Mouse (Mus musculus): Measurements from ENCODE around the gene Cpxm2. TPM values are rescaled to one million over a fixed set of nuclear protein-coding genes. Genes with fewer than 3 reads are reported as not detected.
A peak's percentile ranks its signal among the peaks of the same experiment; 100 is the strongest.

Gene Cpxm2
- polyA plus RNA-seq (2016; fragmentation: Nextera tagmentation; extraction: Ambion mirVana) = 1.2 and 1.4 TPM in 2 replicates

GRCm38 (mm10) chr7:132154368-132154961 lies at the start of gene Cpxm2:
TSS of gene Cpxm2 (minus strand) at chr7:132154739.
- H3K36me3 ChIP-seq = no peaks in the 10 kb centered on the region
- H3K4me3 ChIP-seq = peak within 1 kb of the TSS; percentile 41
- peak within 1 kb of the TSS; percentile 88 for H3K4me2 ChIP-seq (replicated peaks)
- no peaks in the 10 kb centered on the region for H3K9me3 ChIP-seq
- 2% methylated on average over 43 of the region's 43 CpGs for WGBS
- no peak for ATAC-seq (ENCODE audit: low FRiP score, low read depth)
- H3K9ac ChIP-seq = peak within 1 kb of the TSS; percentile 56; the same call in 1 of the 2 replicates
- H3K27ac ChIP-seq = no peak within 1 kb of the TSS
- H3K4me1 ChIP-seq = peaks cover 17% of the 10 kb centered on the region
- peaks cover 20% of the 10 kb centered on the region for H3K27me3 ChIP-seq (replicated peaks)

DNA sequence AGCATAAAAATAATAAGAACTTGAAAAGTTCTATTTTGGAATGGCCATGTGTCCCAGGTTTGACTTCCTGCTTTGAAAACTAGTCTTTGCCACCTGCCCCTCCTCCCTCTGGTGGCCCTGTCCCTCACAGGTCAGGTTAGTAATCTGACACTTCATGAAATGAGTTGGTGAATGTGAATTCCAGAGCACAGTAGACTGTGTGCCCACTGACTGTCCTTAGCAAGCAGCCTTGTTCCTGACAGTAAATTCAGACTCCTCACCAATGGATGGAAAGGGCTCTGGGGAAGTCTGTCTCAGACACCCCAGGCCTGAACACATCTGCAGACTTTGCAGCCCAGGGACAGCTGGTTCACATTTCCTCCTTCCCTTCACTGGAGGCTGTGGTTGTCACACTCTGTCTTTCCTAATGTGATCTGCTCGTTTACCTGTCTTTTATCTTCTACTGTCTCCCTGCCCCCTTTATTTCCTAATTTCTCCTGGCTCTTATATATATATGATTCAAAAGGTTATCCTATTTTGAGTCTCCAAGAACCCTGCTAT lies 49.6 kb upstream of the Cpxm2 start:
- Histone ChIP-seq H3K9ac (no peak overlapping the region), H3K27ac (no peak overlapping the region), H3K9me3 (no peaks in the 10 kb centered on the region), H3K36me3 (no peaks in the 10 kb centered on the region), H3K4me3 (no peak overlapping the region), H3K4me2 (replicated peaks) (no peak overlapping the region), H3K4me1 (no peaks in the 10 kb centered on the region), H3K27me3 (replicated peaks) (no peaks in the 10 kb centered on the region)
- WGBS = 60% methylated on average over 1 of the region's 1 CpGs
- no peak for ATAC-seq (ENCODE audit: low FRiP score, low read depth)

GRCm38 (mm10) chr7:132199686-132200085 lies 45.1 kb upstream of the Cpxm2 start:
- no peaks in the 10 kb centered on the region for H3K36me3 ChIP-seq
- no peaks in the 10 kb centered on the region for H3K27me3 ChIP-seq (replicated peaks)
- no peaks in the 10 kb centered on the region for H3K9me3 ChIP-seq
- H3K27ac ChIP-seq = no peak overlapping the region
- H3K4me1 ChIP-seq = no peaks in the 10 kb centered on the region
- 43% methylated on average over 6 of the region's 6 CpGs for WGBS
- no peak overlapping the region for H3K4me3 ChIP-seq
- no peak overlapping the region for H3K4me2 ChIP-seq (replicated peaks)
- no peak overlapping the region for H3K9ac ChIP-seq
- no peak for ATAC-seq (ENCODE audit: low FRiP score, low read depth)

DNA sequence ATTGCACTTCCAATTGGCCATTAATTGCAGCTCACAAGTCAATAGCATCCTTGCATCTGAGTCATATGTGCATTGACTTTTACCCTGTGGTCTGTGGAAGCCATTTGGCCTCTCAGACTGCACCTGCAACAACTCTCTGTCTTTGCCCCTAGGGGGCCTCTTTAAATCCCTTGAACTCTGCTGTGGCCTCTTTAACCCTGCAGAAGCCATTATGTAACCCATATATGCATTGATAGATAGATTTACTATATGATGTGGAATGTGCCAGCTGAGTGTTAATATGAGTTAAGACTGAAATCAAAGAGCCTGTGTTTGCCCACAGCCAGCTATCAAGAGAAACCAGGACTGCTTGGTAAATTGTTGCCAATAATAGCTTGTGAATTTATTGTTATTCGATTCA lies 44.3 kb upstream of the Cpxm2 start:
- Histone ChIP-seq H3K9me3 (no peaks in the 10 kb centered on the region), H3K4me3 (no peak overlapping the region), H3K36me3 (no peaks in the 10 kb centered on the region), H3K9ac (no peak overlapping the region), H3K27me3 (replicated peaks) (no peaks in the 10 kb centered on the region), H3K4me2 (replicated peaks) (no peak overlapping the region), H3K4me1 (no peaks in the 10 kb centered on the region), H3K27ac (no peak overlapping the region)
- WGBS = 77% methylated on average over 1 of the region's 1 CpGs
- ATAC-seq (ENCODE audit: low FRiP score, low read depth) = no peak

DNA sequence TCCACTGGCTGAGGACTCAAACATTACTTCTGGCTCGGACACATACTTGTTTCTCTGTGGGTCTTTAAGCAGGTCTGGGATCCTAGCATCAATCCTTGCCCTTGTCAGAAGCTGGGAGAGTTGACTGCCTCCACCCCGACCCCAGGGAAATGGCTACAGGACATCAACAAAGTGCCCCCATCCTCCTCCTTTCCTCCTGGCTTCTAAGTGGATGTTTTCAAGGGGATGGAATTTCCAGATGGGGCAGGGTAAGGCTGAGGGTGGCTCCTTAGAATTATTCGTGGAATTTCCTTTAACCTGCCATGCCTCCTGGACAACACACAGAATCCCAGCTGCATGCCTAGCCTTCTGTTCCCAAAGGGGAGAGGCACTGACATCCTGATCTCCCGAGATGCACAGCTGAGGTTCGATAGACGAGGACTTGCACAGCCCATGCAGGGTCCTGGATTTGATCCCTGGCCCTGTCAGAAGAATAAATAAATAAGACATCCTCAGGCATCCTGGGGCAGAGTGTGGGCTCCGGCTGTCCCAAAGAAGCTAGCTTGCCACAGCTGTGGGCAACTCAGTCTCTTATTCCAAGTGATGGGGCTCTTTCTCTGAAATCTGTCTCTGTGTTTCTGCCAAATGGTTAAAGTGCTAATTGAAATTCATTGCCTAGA lies 43.4 kb upstream of the Cpxm2 start:
- Histone ChIP-seq H3K4me1 (no peaks in the 10 kb centered on the region), H3K9ac (no peak overlapping the region), H3K9me3 (no peaks in the 10 kb centered on the region), H3K27me3 (replicated peaks) (no peaks in the 10 kb centered on the region), H3K4me2 (replicated peaks) (no peak overlapping the region), H3K36me3 (no peaks in the 10 kb centered on the region), H3K4me3 (no peak overlapping the region), H3K27ac (no peak overlapping the region)
- ATAC-seq (ENCODE audit: low FRiP score, low read depth) = no peak
- 55% methylated on average over 7 of the region's 7 CpGs for WGBS

DNA sequence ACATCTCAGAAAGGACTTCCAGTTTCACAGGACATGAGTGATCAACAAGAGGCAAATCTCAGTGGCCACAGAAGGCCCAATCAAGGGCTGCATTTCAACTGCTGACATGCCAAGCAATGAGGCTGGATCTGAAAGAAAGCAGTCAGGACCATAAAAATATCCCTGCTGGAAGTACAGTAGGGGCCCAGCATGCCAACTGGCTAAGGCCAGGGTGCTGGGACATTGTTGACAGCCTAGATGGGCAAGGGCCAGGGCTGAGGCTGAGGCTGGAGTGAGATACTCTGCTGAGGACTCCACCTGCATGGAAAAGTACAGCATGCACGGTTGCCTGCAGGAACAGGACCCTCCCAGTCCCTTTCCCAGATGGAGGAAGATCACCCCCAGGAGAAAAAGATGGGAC lies 42.0 kb upstream of the Cpxm2 start:
- no peaks in the 10 kb centered on the region for H3K4me1 ChIP-seq
- H3K9me3 ChIP-seq = no peaks in the 10 kb centered on the region
- no peak overlapping the region for H3K9ac ChIP-seq
- H3K27ac ChIP-seq = no peak overlapping the region
- no peak for ATAC-seq (ENCODE audit: low FRiP score, low read depth)
- no peaks in the 10 kb centered on the region for H3K36me3 ChIP-seq
- H3K4me2 ChIP-seq (replicated peaks) = no peak overlapping the region
- 93% methylated on average over 1 of the region's 1 CpGs for WGBS
- no peak overlapping the region for H3K4me3 ChIP-seq
- no peaks in the 10 kb centered on the region for H3K27me3 ChIP-seq (replicated peaks)

GRCm38 (mm10) chr7:132193606-132194005 lies 39.1 kb upstream of the Cpxm2 start:
- H3K9ac ChIP-seq = no peak overlapping the region
- no peaks in the 10 kb centered on the region for H3K27me3 ChIP-seq (replicated peaks)
- no peaks in the 10 kb centered on the region for H3K4me1 ChIP-seq
- no peaks in the 10 kb centered on the region for H3K9me3 ChIP-seq
- no peak overlapping the region for H3K4me3 ChIP-seq
- no peak overlapping the region for H3K27ac ChIP-seq
- H3K4me2 ChIP-seq (replicated peaks) = no peak overlapping the region
- WGBS = 98% methylated on average over 2 of the region's 2 CpGs
- no peaks in the 10 kb centered on the region for H3K36me3 ChIP-seq
- no peak for ATAC-seq (ENCODE audit: low FRiP score, low read depth)

DNA sequence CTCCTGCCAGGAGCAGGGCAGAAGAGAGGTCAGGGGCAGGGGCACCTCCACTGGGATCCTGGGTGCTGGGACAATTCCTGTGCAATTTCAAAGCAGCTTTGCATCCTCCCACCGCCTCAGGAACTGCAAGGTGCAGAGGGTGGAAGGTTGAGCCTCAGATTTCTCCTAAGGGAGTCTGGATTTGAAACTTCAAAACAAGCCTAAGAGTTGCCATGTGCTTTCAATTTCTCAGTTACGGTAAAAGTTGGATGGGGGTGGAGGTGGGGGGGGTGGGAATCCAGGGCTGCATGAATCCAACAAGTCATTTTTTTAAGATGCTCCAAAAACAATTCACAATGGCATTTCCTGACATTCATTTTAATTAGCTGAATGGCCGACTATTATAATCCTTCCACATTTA lies 32.9 kb upstream of the Cpxm2 start:
- H3K27me3 ChIP-seq (replicated peaks) = 0 out of 2 replicates have a peak, but pooled peaks cover 3% of the 10 kb centered on the region
- ATAC-seq (ENCODE audit: low FRiP score, low read depth) = no peak
- no peak overlapping the region for H3K4me3 ChIP-seq
- 70% methylated on average over 3 of the region's 3 CpGs for WGBS
- no peak overlapping the region for H3K9ac ChIP-seq
- 0 out of 2 replicates have a peak, but pooled peaks cover 7% of the 10 kb centered on the region for H3K4me1 ChIP-seq
- H3K27ac ChIP-seq = no peak overlapping the region
- H3K9me3 ChIP-seq = no peaks in the 10 kb centered on the region
- no peak overlapping the region for H3K4me2 ChIP-seq (replicated peaks)
- no peaks in the 10 kb centered on the region for H3K36me3 ChIP-seq

- H3K27ac ChIP-seq = no peak overlapping the region
- ATAC-seq (ENCODE audit: low FRiP score, low read depth) = no peak
Measured at GRCm38 (mm10) chr7:132183892-132184404, 29.4 kb upstream of the Cpxm2 start.

GRCm38 (mm10) chr7:132181586-132182198 lies 27.2 kb upstream of the Cpxm2 start:
- Histone ChIP-seq H3K4me1 (0 out of 2 replicates have a peak, but pooled peaks cover 7% of the 10 kb centered on the region), H3K27ac (no peak overlapping the region), H3K4me3 (no peak overlapping the region), H3K4me2 (replicated peaks) (no peak overlapping the region), H3K27me3 (replicated peaks) (no peaks in the 10 kb centered on the region), H3K36me3 (no peaks in the 10 kb centered on the region), H3K9ac (no peak overlapping the region), H3K9me3 (peaks cover 3% of the 10 kb centered on the region; the same call in 1 of the 2 replicates)
- 93% methylated on average over 4 of the region's 4 CpGs for WGBS
- ATAC-seq (ENCODE audit: low FRiP score, low read depth) = no peak

More at GRCm38 (mm10) chr7:132183892-132184404, 29.4 kb upstream of the Cpxm2 start:
- Histone ChIP-seq H3K4me2 (replicated peaks) (no peak overlapping the region), H3K4me3 (no peak overlapping the region), H3K36me3 (no peaks in the 10 kb centered on the region), H3K9ac (no peak overlapping the region), H3K4me1 (0 out of 2 replicates have a peak, but pooled peaks cover 7% of the 10 kb centered on the region), H3K27me3 (replicated peaks) (0 out of 2 replicates have a peak, but pooled peaks cover 3% of the 10 kb centered on the region), H3K9me3 (peaks cover 3% of the 10 kb centered on the region; the same call in 1 of the 2 replicates)
- 36% methylated on average over 5 of the region's 5 CpGs for WGBS

GRCm38 (mm10) chr7:132181042-132181441 lies 26.5 kb upstream of the Cpxm2 start:
- WGBS = 93% methylated on average over 3 of the region's 3 CpGs
- no peak for ATAC-seq (ENCODE audit: low FRiP score, low read depth)
- no peak overlapping the region for H3K9ac ChIP-seq

DNA sequence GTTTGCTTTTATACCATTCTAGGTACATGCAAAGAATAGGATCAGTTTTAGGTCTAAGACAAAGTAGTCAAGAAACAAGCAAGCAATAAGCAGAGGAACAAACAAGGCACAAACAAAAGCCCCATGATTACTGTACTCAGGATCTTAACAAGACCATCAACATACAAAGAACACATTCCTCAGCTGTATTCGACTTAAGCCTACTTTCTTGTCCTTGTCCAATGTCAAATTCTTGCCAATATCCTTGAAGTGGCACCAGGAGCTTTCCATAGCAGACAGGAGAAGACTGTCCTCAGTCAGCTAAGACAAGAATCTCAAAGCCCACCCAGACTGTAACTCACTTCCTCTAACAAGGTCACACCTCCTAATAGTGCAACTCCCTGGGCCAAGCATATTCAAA lies 24.5 kb upstream of the Cpxm2 start:
- no peak for ATAC-seq (ENCODE audit: low FRiP score, low read depth)
- Histone ChIP-seq H3K9me3 (peaks cover 3% of the 10 kb centered on the region; the same call in 1 of the 2 replicates), H3K9ac (no peak overlapping the region), H3K4me2 (replicated peaks) (no peak overlapping the region), H3K36me3 (no peaks in the 10 kb centered on the region), H3K4me1 (0 out of 2 replicates have a peak, but pooled peaks cover 4% of the 10 kb centered on the region), H3K27ac (no peak overlapping the region), H3K4me3 (no peak overlapping the region), H3K27me3 (replicated peaks) (no peaks in the 10 kb centered on the region)
- WGBS = 61% methylated on average over 1 of the region's 1 CpGs

More at GRCm38 (mm10) chr7:132181042-132181441, 26.5 kb upstream of the Cpxm2 start:
- no peak overlapping the region for H3K4me2 ChIP-seq (replicated peaks)
- no peak overlapping the region for H3K4me3 ChIP-seq
- H3K36me3 ChIP-seq = no peaks in the 10 kb centered on the region
- H3K4me1 ChIP-seq = 0 out of 2 replicates have a peak, but pooled peaks cover 7% of the 10 kb centered on the region
- H3K27me3 ChIP-seq (replicated peaks) = no peaks in the 10 kb centered on the region
- peaks cover 3% of the 10 kb centered on the region; the same call in 1 of the 2 replicates for H3K9me3 ChIP-seq
- no peak overlapping the region for H3K27ac ChIP-seq

Data from neural tube, embryonic 12.5 days (tissue).